Mouse (Mus musculus) testis, postnatal 14 days (tissue): ENCODE results near the gene Clp1.
"Not testable (repeated sequence)": the region's sequence is repeated elsewhere in the genome, so short reads cannot be mapped to it uniquely, and the experiment has no call there.

Experiments used
- DNase-seq: peaks from one replicate; pipeline ENCODE4 v3.0.0; 2021; ENCODE audit warnings: low spot score

Clp1 gene

DNA sequence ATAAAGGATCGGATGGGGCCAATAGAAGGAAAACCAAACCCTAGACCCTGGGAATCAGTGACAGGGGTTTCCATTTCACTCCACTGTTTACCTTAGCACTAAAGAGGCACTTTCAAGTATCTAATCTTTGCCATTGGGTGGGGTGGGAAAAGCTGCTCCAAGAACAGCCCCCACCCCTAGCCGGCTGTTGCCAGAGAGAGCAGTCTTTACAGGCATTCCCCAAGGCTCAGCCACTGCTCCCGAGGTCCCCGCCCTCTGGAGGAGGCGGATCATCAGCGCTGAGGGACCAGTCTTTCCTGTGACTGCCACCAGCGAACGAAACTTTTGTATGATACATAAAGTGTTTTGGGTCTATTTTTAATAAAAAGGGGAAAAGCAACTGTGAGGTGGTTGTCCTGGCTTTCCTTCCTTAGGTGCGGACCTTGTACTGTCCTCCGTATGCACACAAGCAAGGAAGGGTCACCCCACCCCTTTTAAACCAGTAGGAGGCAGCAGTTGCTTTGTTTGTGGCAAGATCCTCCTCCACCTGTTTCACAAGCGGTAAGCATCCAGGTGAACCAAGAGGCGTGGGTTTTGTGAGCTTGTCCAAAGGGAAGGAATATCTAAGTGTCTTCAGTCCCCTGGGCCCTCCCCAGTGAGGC is 11.2 kb upstream of the Clp1 start:
- no peak for DNase-seq

DNA sequence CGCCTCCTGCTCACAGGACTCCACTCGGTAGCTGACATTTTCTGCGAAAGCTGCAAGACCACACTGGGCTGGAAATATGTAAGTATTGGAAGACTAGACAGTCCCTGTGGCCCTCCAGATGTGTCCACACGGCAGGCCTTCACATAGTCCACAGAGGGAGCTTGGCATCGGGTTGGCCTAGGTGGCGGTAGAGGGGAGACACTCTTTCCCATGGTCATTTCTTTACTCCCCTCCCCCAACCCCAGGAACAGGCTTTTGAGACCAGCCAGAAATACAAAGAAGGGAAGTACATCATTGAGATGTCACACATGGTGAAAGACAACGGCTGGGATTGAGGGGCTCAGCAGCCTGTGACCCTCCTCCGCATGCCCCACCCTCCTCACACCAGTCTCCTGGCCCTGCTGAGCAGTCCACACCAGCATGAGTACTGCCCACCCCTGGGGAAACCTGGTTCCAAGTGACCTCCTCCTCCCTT is 10.3 kb upstream of the Clp1 start:
- DNase-seq, result no peak

DNA sequence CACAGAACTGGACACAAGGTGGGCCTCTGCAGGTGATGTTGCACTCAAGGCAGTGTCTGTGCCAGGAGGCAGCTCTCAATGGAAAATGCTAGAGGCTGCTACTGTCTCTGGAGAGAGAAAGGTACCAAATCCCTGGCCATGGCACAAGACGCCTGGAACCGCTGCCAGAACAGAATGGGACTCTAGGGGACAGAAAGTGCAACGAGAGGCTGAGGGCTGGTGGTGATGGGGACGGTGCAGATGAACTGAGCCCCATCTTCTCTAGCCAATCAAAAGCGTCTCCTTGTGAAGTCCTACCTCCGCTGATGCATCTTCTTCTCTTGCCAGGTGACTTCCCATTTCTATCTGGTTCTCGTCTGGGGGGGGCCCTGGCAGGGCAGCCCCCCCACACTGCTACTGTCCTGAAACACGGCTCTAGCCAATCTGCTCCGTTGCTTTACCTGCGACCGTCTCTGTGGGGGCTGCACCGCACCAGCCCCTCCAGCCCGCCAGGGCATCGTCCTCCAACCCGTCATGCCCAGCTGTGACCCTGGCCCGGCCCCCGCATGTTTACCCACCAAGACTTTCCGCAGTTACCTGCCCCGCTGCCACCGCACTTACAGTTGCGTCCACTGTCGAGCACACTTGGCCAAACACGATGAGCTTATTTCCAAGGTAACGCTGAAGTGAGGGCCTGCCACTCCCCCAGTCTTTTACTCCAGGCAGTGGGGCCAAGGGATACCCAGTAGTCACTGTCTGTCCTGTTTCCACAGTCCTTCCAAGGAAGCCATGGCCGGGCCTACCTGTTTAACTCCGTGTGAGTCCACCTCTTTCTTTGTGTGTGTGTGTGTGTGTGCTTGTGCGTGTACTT is 9.4 kb upstream of the Clp1 start:
- DNase-seq, result no peak

DNA sequence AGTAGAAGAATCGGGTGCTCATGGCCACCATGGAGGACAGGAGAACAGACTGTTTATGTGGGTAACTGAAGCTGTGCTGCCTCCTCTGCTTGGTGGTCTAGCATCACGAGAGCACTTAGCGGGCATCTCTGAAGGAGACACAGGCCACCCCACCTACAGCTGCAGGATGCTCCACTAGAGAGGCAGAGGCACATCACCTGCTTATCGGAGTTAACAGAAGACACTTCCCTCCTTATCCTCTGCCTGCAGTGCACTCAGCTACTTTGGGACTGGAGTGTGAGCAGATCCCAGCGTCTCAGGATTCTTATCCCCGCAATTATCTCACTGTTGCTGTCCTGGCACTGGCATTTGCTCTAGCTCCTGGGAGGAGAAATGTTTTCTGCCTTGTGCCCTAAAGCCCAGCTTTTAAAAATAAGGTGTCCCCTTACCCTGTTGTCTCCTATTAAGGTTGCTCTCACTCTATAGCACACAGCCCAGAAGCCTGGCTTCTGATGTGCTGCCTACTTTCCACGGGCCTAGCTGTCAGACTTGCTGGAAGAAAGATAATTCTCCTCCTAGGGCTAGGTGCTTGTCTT is 8.3 kb upstream of the Clp1 start:
- no peak for DNase-seq

DNA sequence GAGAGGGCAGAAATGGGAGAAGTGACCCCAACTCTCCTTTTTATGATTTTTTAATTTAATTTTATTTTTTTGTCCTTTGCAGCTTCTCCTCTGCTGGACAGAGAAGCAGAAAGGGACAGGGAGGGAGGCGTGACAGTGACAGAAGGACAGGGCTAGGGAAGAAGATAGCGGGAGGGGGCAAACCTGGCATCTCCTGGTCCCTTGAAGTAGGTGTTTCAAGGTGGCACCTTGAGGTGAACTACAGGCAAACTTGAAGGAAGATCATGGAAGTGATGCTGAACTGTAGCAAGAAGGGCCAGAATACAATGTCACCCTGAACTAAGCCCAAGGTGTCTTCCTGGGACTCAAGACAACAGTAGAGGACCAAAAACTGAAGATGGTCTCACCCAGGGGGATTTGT is 7.8 kb upstream of the Clp1 start:
- DNase-seq, result no peak

DNA sequence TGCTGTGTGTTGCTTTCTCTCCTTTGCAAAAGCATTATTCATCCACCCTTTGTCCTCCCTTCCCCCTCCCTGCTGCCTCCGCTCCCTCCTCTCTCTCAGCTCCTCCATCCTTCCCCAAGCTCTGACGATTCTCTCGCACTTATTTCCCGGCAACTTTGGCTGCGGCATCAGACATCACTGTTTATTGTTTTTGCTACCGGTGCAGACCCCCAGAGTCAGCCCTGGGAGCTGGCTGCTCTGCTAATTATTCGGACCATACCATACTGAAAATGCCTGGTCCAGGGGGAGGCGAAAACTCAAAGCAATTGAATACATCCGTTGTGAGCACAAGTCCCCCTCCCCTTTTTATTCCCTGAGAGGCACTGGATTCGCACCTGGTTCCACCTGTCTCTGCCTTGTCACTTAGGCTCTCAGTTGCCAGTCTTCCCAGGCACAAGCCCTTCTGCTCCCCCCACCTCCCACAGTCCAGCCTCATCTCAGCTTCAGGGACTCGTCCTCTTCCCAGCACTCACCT is 7.3 kb upstream of the Clp1 start:
- DNase-seq, result no peak

DNA sequence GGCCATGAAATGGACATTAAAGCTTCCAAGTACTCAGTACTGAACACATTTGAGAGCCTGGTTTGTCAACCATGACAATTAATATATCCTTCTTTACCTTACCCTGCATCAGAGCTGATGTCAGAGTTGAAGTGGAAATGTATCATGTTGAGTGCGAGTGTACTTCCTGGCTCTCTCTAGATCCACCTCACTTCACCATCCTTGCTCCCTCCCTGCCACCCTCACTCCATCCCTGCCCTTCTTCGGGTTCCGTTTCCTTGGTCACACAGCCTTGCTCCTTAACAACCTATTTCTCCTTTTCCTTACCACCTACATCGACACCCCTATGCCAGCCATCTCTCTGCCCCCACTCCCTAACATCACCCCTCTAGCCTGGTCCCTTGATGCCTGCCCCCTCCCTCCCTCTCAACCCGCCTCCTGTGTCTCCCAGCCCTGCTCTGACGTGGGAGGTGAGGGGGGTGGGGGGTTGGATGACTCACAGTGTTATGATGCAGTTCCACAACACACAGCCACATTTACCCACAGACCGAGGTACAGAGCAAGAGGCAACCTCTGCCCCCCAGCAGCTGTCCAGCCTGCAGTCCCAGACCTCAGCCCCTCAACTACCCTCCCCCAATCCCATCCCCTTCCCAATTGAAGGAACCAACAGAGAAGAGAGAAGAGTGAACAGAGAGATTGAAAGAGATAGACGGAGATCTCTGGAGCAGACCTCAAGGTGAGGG is 6.6 kb upstream of the Clp1 start, which contains the start of gene Ypel4:
Ypel4 (plus strand) TSS at position 480 of the 722 bp plus-strand sequence.
- no peak for DNase-seq

DNA sequence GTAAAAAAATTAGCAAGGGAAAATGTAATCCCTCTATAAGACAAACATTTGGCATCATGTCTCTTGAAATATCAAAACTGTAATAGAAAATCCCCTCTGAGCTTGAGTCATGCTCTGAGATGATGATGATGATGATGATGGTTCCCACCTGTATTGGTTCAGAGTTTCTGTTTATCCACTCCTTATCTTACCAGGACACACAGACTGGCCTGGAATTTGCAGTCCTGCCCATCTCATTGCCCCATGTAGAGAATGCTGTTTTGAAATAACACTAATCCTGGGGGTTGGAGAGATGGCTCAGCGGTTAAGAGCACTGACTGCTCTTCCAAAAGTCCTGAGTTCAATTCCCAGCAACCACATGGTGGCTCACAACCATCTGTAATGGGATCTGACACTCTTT is 5.2 kb upstream of the Clp1 start:
- DNase-seq, result no peak

DNA sequence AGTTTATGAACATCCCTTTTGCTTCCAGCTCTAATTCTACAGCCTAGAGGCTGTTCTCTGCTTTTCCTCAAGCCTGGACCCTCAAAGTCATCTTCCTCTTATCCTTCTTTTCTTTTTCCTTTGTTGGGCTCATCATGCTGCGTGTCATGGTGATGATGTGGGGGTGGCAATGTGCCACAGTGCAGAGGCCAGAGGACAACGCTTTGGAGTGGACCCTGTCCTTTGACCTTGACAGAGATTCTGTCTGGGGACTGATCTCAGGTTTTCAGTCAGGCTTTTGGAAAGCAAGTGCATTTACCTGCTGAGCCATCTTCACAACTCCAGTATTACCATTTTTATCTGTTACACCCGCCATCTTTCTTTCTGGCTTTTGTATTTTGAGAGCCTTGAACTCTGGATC is 4.1 kb upstream of the Clp1 start:
- no peak for DNase-seq

DNA sequence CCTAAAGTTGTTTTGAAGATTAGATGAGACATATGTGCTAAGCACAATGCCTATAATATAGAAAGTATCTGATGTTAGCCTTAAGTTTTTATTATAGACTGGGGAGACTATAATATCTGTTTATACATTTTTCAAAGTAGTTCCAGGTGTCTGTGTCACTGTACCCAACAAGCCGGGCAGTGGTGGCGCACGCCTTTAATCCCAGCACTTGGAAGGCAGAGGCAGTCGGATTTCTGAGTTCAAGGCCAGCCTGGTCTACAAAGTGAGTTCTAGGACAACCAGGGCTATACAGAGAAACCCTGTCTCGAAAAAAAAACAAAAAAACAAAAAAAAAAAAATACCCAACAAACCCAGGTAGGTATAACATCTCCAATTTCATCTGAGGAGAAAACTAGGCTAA is 1.0 kb upstream of the Clp1 start:
- DNase-seq, result not testable (repeated sequence)

DNA sequence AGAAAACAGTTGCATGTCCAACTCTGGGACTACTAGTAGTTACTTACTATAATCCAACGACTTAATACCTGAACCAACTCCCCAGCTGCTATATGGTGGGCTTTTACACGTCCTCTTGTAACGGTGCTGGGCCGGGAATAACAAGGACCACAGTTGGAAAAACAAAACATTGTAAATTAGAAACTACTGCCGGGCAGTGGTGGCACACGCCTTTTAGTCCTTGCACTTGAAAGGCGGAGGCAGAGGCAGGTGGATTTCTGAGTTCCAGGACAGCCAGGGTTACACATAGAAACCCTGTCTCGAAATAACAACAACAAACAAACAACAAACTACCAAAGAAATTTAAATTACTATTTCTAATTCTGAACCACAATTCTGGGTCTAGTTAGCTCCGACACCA is 434 bp downstream of the Clp1 start:
- no peak for DNase-seq

DNA sequence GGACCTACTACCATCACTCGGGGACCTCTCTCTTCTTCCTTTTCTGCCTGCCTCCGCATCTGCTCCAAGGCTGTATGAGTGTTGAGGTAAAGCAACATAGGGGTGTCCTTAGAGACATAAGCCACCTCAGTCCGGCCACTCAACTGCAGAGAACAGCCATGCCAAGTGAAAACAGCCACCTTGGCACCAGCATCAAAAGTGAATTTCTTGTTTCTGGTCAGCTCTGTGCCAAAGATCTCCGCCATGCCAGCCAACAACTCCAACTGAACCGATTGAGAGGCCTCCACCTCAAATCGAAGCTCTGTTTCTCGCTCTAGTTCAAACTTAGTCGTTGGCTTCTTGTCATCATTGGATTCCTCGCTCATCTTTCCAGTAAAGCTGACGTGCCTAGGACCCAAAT is 1.4 kb downstream of the Clp1 start:
- DNase-seq, result no peak

DNA sequence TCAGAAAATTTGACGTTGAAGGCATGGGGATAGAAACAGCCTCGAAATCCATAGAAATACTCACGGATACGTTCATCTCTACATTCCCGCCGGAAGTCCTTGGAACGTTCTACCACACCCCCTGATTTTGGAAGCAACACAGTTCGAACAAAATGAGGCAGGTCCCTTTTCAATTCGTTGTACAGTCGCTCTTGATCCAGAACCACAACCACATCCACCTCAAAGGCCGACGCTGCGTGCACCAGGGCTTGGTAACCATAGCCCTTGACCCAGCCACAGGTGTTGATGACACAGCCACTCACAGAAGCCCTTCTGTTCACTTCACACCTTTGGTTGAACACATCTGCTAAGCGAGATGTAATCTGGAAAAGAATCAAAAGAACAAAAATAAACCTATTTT is 3.3 kb downstream of the Clp1 start:
- no peak for DNase-seq

DNA sequence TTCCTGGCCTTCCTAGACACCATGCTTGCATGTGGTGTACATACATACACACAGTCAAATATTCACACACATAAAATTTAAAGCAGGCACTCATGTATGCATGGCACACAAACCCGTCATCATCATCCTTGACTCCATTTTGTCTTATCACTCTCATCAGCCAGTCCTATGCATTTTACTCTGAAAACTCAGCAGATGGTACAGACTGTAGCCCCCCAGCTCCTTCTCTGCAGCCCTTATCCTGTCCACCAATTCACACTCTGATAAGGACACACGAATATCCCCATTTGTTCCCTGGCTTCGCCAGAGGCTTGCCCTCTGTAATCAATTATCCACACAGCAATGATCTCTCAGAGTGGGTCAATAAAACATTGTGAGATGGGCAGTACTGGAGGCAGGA is 6.0 kb downstream of the Clp1 start:
- DNase-seq, result no peak

DNA sequence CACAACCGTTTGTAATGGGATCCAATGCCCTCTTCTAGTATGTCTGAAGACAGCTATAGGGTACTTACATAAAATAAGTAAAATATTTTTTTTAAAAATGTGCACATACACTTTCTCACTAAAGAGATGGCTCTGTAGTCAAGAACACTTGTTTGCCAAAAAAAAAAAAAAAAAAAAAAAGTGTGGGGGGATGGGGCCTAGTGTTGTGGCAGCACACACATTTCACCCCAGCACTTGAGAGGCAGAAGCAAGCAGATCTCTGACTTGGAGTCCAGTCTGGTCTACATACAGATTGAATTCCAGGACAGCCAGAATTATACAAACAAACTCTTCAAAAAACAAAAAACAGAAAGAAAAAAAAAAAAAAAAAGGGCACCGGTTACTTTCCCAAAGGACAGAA is 6.4 kb downstream of the Clp1 start:
- no peak for DNase-seq

DNA sequence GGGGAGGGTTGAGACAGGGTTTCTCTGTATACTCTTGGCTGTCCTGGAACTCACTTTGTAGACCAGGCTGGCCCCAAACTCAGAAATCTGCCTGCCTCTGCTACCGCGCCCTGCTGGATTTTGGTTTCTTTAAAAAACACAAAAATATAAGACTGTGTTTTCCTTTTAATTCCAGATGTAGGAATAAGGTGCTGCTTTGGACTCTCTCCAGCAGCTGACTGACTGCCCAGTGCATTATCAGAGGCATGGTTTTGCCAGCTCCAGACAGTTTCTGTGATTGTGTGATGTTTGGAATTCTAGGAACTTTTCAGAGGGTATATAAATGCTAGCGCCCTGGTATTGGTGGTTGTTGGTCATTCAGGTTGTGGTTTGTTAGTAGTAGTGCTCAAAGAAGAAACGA is 9.8 kb downstream of the Clp1 start:
- no peak for DNase-seq

DNA sequence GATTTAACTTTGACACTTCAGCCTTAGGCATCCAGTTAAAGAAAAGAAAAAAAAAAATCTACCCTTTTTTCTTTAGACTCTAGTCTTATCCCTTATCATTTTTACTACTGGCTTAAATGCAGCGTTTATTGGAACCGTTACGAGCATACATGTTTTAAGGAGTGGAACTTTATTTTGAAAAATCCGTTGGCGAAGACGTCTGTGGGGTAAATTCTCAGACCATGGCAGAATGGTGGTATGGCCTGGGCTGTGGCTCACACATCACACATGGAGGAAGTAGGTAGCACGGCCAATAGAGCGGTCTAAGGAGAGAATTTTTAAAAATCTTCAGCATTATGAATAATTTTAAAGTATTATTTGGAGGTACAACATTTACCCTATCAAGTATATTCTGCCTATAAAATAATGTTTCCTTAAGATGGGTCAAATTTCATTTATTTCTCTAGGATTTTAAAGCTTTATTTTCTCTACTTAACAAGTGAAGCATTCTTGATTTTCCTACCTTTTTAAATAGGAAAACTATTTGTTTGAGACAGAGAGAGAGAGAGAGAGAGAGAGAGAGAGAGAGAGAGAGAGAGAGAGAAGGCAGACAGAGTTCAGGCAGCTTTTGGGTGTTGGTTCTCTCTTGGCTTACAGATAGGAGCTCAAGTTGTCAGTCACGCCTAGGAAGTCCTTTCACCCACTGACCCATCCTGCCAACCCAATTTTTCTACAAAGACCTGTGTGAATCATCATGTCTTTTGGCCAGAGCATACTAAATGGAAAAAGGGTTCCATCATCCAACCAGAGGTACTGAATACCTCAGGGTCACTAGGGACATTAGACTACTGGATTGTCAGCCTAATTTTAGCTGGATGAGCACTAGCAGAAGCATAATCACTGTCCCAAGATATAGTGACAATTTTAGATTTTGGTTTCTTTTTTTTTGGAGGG is 10.5 kb downstream of the Clp1 start:
- DNase-seq, result no peak

DNA sequence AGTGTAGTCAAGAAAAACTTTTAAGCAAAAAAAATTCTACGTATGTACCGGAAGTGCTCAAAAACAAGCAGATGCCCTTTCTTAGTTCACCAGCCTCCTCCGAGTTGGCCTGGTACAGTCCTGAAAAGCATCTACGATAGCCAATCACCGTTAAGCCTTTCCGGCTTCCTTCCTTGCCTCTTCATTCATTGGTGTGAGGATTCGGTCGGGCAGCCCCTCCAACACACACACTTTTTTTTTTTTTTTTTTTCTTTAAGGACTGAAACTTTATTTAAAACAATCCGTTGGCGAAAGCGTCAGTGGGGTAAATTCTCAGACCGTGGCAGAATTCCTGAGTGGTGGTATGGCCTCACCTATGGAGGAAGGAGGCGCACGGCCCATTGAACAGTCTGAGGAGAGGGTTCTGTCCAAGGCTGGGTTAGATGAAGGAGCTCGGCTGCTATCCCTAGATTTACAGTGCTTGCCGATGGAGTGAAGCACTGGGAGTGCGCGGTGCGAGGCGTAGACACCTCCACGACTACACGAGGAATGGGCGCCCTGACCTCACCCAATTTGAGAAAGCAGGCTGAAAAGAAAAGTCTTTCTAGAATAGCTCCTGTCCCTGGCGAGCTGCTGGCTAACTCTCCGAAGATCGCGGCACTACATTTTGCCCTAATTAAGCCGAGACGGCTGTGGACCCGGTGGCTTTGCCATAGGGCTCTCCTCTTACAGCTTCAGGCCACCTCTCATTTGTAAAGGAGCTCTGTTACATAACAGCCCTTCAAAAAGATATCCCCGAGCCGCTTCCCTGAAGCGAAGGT is 11.4 kb downstream of the Clp1 start:
- peak; percentile 93 for DNase-seq

DNA sequence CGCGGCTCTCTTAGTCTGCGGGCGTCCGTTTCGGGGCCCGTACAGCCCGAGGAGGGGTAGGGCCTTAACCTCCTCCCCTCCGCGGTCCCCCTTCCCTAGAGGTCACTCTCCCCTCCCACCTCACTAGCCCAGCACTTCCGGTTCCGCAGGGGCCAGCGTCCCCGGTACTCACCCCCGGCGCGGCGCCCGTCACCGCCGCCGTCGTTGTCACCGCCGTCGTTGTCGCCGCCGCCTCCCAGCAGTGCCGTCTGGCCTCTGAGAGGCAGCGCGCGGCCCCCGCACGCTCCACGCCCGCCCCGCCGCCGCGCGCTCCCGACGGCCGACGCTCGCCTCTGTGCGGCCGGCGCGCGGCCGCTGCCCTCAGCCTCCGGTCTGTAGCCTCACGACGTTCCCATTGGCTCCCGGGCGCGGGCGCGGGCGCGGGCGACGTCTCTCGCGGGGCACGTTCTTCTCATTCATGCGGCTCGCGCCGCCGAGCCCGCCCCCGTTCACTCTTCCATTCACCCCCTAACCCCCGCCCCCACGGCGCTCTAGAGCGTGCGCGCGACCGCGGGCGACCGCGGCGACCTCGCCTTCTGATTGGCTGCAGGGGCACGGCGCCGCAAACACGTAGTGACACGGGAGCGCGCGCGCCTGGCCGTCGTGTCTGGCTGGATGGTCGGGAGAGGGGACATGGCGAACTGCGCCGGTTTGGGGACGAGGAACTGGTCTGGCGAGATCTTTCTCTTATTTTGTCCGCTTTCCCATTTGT is 12.2 kb downstream of the Clp1 start, which contains the start of gene Zdhhc5:
Zdhhc5 (minus strand) TSS at position 370 of the 751 bp plus-strand sequence.
- peak; percentile 98 for DNase-seq

DNA sequence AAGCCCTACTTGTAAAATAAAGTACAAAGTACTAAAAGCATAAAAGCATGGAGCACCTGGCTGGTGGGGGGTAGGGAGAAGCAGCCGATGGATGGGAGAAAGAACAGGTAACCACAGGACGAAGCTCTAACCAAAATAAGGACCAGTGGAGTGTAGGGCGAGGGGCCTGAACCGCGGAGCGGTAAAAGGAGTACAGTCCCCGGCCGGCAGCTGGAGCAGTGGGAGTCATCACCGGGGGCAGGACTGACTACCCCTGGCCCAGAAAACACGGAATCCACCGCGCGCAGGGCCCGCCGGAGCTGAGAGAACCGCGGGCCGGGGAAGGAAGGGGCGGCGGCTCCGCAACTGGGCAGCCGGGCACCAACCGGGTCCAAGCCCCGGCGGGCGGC is 12.7 kb downstream of the Clp1 start:
- no peak for DNase-seq
